Mouse (Mus musculus) E14TG2a.4 (cell line): ENCODE data around the gene Plin4.
"Not testable (repeated sequence)": the region's sequence is repeated elsewhere in the genome, so short reads cannot be mapped to it uniquely, and the experiment has no call there.

Experiments used
- H3K27me3 ChIP-seq: 2 replicates; pipeline ENCODE4 v1.6.1; 2014; ENCODE audit warnings: low read length, control low read depth; ENCODE audit not compliant: insufficient read depth
- H3K36me3 ChIP-seq: 2 replicates; pipeline ENCODE4 v1.6.1; 2014; ENCODE audit warnings: low read length, control low read depth; ENCODE audit not compliant: insufficient read depth
- H3K4me1 ChIP-seq: replicated peaks from 2 replicates; pipeline ENCODE4 v1.6.1; 2014; ENCODE audit warnings: low read depth, low read length, control low read depth
- H3K4me3 ChIP-seq: replicated peaks from 2 replicates; pipeline ENCODE4 v1.5.1; 2014; ENCODE audit warnings: mild to moderate bottlenecking, low read length
- H3K9me3 ChIP-seq: 2 replicates; pipeline ENCODE4 v1.6.1; 2014; ENCODE audit warnings: low read length, control low read depth
- CTCF ChIP-seq: conservative IDR thresholded peaks from 2 replicates; pipeline ENCODE4 v1.5.1; 2014; ENCODE audit warnings: low read length
- NANOG ChIP-seq: IDR thresholded peaks from 2 replicates; pipeline ENCODE4 v1.6.1; 2014; ENCODE audit warnings: borderline replicate concordance, low read length, mixed read lengths
- POU5F1 ChIP-seq: IDR thresholded peaks from 2 replicates; pipeline ENCODE4 v1.6.1; 2014; ENCODE audit warnings: low read length, borderline replicate concordance

The Plin4 gene

GRCm38 (mm10) chr17:56111021-56111420 is 1.4 kb upstream of the Plin4 start:
- no peak for TF ChIP-seq CTCF
- TF ChIP-seq POU5F1 = no peak
- TF ChIP-seq NANOG = no peak
- Histone ChIP-seq H3K27me3 (peaks cover 12% of the 10 kb centered on the region), H3K4me1 (peaks cover 29% of the 10 kb centered on the region), H3K4me3 (no peak overlapping the region), H3K36me3 (no peaks in the 10 kb centered on the region), H3K9me3 (no peaks in the 10 kb centered on the region)

DNA sequence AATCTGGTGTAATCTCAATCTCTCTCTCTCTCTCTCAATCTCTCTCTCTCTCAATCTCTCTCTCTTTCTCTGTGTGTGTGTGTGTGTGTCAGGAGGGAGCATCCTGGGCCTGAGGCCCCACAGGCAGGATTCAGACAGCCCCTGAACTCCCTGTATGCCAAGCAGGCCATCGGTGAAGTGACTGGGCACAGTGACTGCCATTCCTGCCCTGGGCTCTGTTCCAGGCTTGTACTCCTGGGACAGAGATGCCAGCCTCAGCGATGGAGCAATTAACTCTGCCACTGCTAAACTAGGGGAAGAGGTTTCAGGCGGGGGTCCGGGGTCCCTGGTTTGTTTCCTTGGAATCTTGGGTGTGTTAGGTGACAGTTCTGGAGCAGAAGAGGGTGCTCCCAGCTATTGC is 968 bp upstream of the Plin4 start:
- Histone ChIP-seq H3K4me1 (peaks cover 29% of the 10 kb centered on the region), H3K36me3 (no peaks in the 10 kb centered on the region), H3K27me3 (peaks cover 7% of the 10 kb centered on the region), H3K4me3 (no peak overlapping the region), H3K9me3 (no peaks in the 10 kb centered on the region)
- TF ChIP-seq POU5F1 (no peak), CTCF (no peak), NANOG (no peak)

DNA sequence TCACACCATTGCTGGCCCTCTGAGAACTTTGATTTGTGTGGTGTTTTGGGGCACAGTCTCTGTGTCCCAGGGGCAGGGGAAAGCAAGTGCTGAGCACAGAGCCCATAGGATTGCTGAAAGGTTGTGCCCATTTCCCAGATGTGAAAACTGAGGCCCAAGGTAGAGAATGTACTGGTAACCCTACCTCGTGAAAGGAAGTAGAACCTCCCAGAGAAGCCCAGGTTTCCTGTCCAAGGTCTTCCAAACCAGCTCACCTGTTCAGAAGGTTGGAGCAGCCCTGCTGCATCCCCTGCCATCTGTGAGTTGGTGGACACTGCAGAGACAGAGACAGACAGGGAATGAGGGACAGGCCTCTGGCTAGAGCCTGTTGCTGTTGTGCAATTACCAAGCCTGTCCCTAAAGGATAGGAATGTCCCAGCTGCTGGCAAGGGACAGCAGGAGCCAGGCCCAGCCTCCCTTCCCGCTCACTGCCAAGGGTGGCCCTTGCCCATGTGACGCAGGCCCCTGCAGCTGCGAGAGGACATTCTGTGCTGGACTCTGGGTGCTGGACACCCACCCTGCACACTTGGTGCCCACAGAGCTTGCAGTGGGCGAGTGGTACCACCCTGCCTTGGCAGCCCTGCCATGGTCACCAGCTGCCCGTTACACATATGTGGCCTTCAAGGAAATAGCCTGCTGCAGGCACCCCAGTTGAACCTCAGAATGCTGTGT is 1.1 kb downstream of the Plin4 start:
- Histone ChIP-seq H3K27me3 (no peaks in the 10 kb centered on the region), H3K4me1 (peaks cover 22% of the 10 kb centered on the region), H3K9me3 (no peaks in the 10 kb centered on the region), H3K36me3 (peaks cover 7% of the 10 kb centered on the region), H3K4me3 (no peak overlapping the region)
- no peak for TF ChIP-seq CTCF
- TF ChIP-seq NANOG = no peak
- TF ChIP-seq POU5F1 = no peak

DNA sequence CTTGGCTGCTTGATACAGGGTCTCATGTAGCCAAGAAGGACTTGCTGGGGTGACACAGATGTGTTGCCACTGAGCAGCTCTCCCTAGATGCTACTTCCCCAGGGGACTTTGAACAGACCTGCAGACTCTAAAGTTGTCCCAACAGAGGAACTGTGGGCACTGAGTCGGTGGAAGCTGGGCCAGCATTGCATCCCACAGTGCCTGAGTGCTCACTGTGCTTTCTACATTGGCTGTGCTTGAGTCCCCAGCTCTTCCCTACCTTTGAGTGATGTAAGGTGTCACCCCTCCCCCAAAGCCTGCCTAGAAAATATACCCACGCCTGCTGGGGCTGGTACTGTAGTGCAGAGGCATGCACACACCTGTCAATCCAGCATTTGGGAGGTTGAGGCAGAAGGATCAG is 1.9 kb downstream of the Plin4 start:
- Histone ChIP-seq H3K4me3 (no peak overlapping the region), H3K27me3 (no peaks in the 10 kb centered on the region), H3K36me3 (peaks cover 15% of the 10 kb centered on the region), H3K4me1 (peaks cover 14% of the 10 kb centered on the region), H3K9me3 (no peaks in the 10 kb centered on the region)
- TF ChIP-seq NANOG (no peak), POU5F1 (no peak), CTCF (no peak)

GRCm38 (mm10) chr17:56106981-56107380 is 2.6 kb downstream of the Plin4 start:
- Histone ChIP-seq H3K36me3 (peaks cover 22% of the 10 kb centered on the region), H3K4me3 (no peak overlapping the region), H3K4me1 (peaks cover 6% of the 10 kb centered on the region), H3K27me3 (no peaks in the 10 kb centered on the region), H3K9me3 (no peaks in the 10 kb centered on the region)
- TF ChIP-seq CTCF = no peak
- no peak for TF ChIP-seq POU5F1
- no peak for TF ChIP-seq NANOG

GRCm38 (mm10) chr17:56106436-56106835 is 3.2 kb downstream of the Plin4 start:
- H3K36me3 ChIP-seq = peaks cover 28% of the 10 kb centered on the region
- not testable (repeated sequence) for H3K9me3 ChIP-seq, H3K27me3 ChIP-seq, H3K4me1 ChIP-seq, H3K4me3 ChIP-seq

- H3K4me1 ChIP-seq, H3K9me3 ChIP-seq, H3K27me3 ChIP-seq, H3K4me3 ChIP-seq: not testable (repeated sequence)
- H3K36me3 ChIP-seq = peaks cover 44% of the 10 kb centered on the region
Measured at GRCm38 (mm10) chr17:56104821-56105220, 4.8 kb downstream of the Plin4 start.

GRCm38 (mm10) chr17:56103465-56104285 is 5.9 kb downstream of the Plin4 start:
- Histone ChIP-seq H3K27me3 (no peaks in the 10 kb centered on the region), H3K4me1 (no peaks in the 10 kb centered on the region), H3K9me3 (no peaks in the 10 kb centered on the region), H3K36me3 (peaks cover 55% of the 10 kb centered on the region), H3K4me3 (no peak overlapping the region)
- no peak for TF ChIP-seq CTCF

DNA sequence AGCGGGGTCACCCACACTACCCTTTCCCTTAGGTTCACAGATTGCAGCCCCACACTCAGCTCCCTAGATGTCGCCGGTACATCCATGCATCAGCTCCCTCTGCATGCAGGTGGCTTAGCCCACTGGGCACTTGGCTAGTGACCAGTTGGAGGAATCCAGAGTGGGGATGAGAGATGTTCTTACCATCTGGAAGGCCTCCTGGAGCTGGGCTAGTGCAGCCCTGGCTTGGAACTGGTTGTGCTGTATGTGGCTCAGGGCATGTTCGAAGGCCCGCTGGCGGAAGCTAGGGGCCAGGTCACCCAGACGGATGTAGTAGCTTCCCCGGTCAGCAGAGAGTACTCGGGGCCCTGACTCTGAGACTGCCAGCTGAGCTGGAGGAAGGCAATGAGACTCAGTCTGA is 6.7 kb downstream of the Plin4 start:
- peaks cover 63% of the 10 kb centered on the region for H3K36me3 ChIP-seq
- TF ChIP-seq NANOG (no peak), POU5F1 (no peak), CTCF (no peak)
- H3K4me1 ChIP-seq = no peaks in the 10 kb centered on the region; the same call in 1 of the 2 replicates
- no peaks in the 10 kb centered on the region for H3K27me3 ChIP-seq
- no peaks in the 10 kb centered on the region for H3K9me3 ChIP-seq
- no peak overlapping the region for H3K4me3 ChIP-seq
